Mouse (Mus musculus) bone marrow, adult 2 months (tissue): Measurements from ENCODE around the gene Ptch1.

Source experiments
- CTCF ChIP-seq: fragments of 200-500 bp; IDR thresholded peaks from 2 replicates; pipeline ENCODE4 v1.5.1; 2011; ENCODE audit warnings: low read length, control low read depth; ENCODE audit not compliant: control insufficient read depth, insufficient read depth
- POLR2A ChIP-seq: fragments of 200-500 bp; IDR thresholded peaks from 2 replicates; pipeline ENCODE4 v1.6.1; 2011; ENCODE audit warnings: low read depth, mild to moderate bottlenecking, control low read depth, low read length, borderline replicate concordance; ENCODE audit not compliant: control insufficient read depth

DNA sequence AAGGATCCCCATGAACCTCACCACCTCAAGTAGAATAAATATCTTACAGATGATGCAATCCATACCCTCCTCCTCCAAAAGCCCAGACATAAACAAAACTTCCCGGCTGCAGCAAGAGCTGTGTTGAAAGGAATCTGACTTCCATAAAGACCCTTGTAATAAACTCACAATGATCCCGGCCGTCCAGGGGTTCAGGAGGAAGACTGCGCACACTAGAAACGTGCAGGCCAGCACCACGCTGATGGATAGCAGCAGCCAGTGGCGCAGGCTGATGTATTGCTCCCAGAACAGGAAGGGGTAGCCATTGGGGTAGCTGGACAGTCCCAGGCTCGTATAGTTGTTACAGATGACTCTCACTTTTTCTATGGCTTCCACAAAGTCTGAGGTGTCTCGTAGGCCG lies 50.6 kb downstream of the Ptch1 start:
- TF ChIP-seq CTCF (no peak), POLR2A (no peak)
